Comparison of ENCODE assay signal across 15 mouse cellular contexts in genomic region chr6:11109773-11110172, GRCm38 (mm10).
"Had no signal": no experiment of that assay in that cellular context is flagged by ENCODE, and none has a peak within 500 bp of the region (broad histone marks: within the 10 kb centered on the region; RNA-seq: fewer than 3 reads in every experiment).

No protein-coding gene starts in this region.

- DNase-seq: lung, adult 18-20 months; lung, embryonic 14.5 days; lung, postnatal 10 days; lung, postnatal 4 days; right cerebral cortex, postnatal 14 days; right cerebral cortex, postnatal 4 days; spleen, adult 18-20 months; thymus, adult 18-20 months; thymus, postnatal 14 days; thymus, postnatal 36 days had no signal

- H3K36me3 ChIP-seq: midbrain, embryonic 12.5 days; midbrain, embryonic 15.5 days; neural tube, embryonic 12.5 days had no signal

- H3K9ac ChIP-seq: liver, embryonic 14.5 days; lung, embryonic 14.5 days; midbrain, embryonic 12.5 days; midbrain, embryonic 15.5 days; neural tube, embryonic 12.5 days had no signal

- H3K4me2 ChIP-seq: lung, embryonic 14.5 days; midbrain, embryonic 12.5 days; midbrain, embryonic 15.5 days; neural tube, embryonic 12.5 days had no signal

- ATAC-seq: midbrain, embryonic 15.5 days had no signal

- H3K27ac ChIP-seq: liver, embryonic 14.5 days; midbrain, embryonic 12.5 days; midbrain, embryonic 15.5 days; neural tube, embryonic 12.5 days had no signal

- H3K9me3 ChIP-seq: megakaryocyte, embryonic 14.5 days; midbrain, embryonic 12.5 days; midbrain, embryonic 15.5 days; neural tube, embryonic 12.5 days had no signal

- H3K27me3 ChIP-seq: megakaryocyte, embryonic 14.5 days; midbrain, embryonic 12.5 days; midbrain, embryonic 15.5 days; neural tube, embryonic 12.5 days had no signal

- H3K4me3 ChIP-seq: megakaryocyte, embryonic 14.5 days; midbrain, embryonic 12.5 days; midbrain, embryonic 15.5 days; neural tube, embryonic 12.5 days had no signal

- H3K4me1 ChIP-seq: megakaryocyte, embryonic 14.5 days; midbrain, embryonic 12.5 days; midbrain, embryonic 15.5 days; neural tube, embryonic 12.5 days had no signal
